Mouse (Mus musculus): ENCODE results near the gene Slxl1. TPM values are rescaled to one million over a fixed set of nuclear protein-coding genes. Genes with fewer than 3 reads are reported as not detected.
"Not testable (repeated sequence)": the region's sequence is repeated elsewhere in the genome, so short reads cannot be mapped to it uniquely, and the experiment has no call there.

Gene Slxl1
- not detected in 2 replicates for polyA plus RNA-seq (2012; rRNA removed)

DNA sequence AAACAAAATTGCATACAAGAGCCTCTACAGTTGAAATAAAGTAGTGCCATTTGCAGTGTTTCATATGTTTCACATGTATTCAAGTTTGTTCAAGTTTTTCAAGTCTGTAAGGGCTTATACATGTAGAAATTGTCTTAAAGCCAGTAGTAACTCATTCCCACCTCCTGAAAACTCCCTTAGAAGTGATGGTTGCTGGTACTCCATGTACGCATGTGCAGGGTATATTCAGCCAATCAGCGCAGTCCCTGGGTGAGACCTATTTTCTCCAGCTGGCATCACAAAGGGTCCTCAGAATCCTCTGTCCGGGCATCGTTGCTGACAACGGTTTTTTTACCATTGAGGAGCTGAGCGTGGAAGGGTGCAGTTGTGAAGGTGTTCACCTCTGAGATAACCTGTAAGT, at the start of gene Slxl1:
TSS of gene Slxl1 (plus strand) at position 301 of the 400 bp plus-strand sequence.
- H3K27me3 ChIP-seq (ENCODE audit: control insufficient read depth, insufficient read depth, low read length); H3K27ac ChIP-seq (ENCODE audit: insufficient read depth, low read length); H3K4me3 ChIP-seq (replicated peaks; ENCODE audit: insufficient read depth, low read depth, low read length); H3K4me1 ChIP-seq (ENCODE audit: control insufficient read depth, insufficient read depth, low read length); DNase-seq: not testable (repeated sequence)
- WGBS = no CpG with 5 or more reads among the region's 6 CpGs
